Mouse (Mus musculus): ENCODE data around the gene Tbx3.
A peak's percentile ranks its signal among the peaks of the same experiment; 100 is the strongest.

Gene Tbx3

DNA sequence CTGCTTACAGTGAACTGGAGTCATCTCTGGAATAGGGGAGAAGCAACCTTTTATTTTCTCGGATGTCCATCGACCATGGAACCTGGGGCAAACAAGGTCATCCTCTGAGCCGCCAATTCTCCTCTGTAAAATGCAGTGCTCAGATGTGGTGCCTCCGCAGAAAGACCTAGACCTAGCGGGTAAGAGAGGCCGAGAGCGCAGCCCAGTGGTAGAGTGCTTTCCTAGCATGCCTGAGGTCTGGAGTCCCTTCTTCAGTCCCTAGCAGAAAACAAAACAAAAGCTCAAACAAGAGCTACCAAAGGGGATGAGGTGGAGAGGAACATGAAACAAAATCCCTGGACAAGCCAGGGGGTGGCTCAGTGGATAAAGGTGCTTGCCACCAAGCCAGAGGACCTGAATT, 40.3 kb downstream of the Tbx3 start:
- no peak for DNase-seq

DNA sequence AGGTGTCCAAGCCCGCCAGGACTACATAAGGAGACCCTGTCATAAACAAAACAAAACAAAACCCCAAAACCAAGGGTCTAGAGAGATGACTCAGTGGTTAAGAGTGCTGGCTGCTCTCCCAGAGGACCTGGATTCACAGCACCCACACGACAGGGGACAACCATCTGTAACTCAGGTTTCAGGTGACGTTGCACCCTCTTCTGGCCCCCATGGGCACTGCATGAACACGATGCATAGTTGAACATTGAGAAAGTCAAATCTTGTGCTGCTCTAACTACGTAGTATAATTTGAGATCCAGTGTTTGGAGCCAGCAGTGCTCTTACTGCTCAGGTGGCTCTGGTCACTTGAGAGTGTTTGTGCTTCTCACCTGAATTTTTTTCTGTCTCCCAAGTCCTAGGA, 41.2 kb downstream of the Tbx3 start:
- DNase-seq = no peak

DNA sequence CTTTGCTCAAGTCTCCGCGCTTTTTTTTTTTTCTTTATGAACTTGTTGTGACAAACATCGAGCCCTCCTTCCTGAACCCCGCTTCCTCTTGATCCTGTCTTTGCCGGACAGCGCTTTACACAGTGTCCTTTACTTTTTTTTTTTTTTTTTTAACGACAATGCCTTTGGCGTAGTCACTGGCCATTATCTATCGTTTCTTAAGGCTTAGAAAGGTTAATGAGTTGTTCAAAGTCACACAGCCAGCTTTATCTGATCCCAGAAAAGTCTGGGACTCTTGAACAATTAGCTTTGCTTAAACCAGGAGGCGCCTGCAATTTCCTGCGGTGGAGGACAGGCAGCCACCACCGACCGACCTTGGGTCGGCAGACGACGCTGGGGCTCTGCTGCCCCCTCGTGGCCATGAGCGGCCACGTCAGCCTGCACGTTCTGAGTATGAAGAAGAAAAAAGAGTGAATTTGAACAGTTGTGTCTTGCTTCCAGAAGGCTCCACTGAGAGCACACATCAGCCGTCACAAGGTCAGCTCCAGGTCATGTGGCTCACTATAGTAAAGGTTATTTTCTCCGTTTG, 42.3 kb downstream of the Tbx3 start:
- DNase-seq = peak; percentile 85 to 88

DNA sequence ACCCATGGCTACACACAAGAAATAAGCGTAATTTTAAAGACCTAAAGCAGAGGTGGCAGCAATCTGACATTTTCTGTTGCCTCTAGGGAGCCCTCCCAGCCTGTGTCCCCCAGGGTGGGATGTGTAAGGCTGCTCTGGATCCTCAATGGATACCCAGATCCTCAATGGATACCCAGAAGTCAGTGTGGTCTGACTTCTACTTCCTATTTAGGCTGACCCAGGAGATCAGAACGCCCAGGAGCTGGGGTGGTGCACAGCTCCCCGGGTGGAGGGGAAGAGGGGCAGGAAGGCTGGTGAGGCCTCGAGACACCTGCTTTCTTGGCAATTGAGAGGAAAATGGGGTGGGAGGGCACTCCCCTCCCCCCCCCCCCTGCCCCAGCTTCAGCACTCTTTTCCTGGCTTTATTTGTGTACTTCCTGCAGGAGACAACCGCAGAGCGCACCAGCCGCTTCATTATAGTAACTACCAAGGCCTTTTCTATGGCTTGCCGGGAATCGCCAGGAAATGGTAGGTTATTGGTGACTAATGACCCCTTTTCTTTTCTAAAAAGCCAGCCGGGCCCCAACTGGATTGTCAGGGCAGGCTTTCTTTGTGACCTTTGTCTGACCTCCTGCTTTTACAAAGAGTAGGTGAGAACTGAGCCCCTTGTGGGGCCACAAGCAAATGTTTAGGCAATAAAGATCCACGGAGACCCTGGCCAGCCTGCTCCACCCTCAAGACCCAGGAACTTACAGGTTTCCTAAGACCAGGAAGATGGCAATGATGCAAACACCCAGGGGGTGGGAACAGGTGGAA, 50.2 kb downstream of the Tbx3 start:
- no peak for DNase-seq

DNA sequence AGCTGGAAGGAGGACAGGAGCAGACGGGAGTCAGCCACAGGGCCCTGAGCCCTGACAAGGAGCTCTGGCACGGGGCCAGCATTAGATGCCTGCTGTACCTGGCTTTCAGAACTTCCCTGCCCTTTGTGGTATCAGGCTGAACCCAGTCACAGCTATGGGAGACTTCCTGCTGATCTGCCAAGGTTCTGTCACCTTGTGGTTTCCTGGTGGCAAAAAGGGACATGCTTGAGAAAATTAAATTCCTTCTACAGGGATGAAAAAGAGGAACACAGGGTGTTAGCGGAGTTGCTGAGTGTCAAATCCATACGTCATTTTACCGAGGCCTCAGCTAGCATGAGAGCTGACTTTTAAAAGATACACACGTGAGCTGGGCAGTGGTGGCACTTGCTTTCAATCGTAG, 62.5 kb downstream of the Tbx3 start:
- no peak for DNase-seq
